Mouse (Mus musculus): ENCODE measurements at regions not wholly inside any gene's neighbourhood (a gene's known extent, or its start where the extent isn't known, plus 50 kb on each side); places are given as distances from the start of the nearest gene placed in this dataset.

DNA sequence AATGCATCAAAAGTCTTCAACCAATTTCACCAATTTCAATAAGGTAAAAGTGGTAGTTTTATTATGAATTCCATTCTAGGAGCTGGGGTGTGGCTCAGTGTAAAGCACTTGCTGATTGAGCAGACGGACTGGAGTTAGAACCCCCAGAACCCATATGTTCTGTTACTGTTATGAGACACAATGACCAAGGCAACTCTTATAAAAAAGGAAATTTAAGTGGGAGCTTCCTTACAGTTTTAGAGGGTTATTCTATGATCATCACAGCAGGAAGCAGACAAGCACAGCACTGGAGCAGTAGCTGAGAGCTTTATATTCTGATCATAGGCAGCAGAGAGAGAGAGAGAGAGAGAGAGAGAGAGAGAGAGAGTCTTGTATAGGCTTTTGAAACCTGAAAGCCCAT, 81.7 kb upstream of the 1700016C15Rik start:
- TF ChIP-seq CTCF (conservative IDR thresholded peaks at IDR 0.05; ENCODE audit: insufficient read depth, insufficient read length, low read depth, low read length) (no peak), POLR2A (IDR thresholded peaks at IDR 0.05; ENCODE audit: low read depth, low read length) (no peak)
